Mouse (Mus musculus): Measurements from ENCODE around the gene Pif1. TPM values are rescaled to one million over a fixed set of nuclear protein-coding genes. Genes with fewer than 3 reads are reported as not detected.

Gene Pif1
- polyA plus RNA-seq (2014; fragmentation: Illumina TruSeq; extraction: RNeasy Lipid Tissue Mini Kit (QIAGEN cat#74804); ENCODE audit: low read depth, low replicate concordance): not detected

DNA sequence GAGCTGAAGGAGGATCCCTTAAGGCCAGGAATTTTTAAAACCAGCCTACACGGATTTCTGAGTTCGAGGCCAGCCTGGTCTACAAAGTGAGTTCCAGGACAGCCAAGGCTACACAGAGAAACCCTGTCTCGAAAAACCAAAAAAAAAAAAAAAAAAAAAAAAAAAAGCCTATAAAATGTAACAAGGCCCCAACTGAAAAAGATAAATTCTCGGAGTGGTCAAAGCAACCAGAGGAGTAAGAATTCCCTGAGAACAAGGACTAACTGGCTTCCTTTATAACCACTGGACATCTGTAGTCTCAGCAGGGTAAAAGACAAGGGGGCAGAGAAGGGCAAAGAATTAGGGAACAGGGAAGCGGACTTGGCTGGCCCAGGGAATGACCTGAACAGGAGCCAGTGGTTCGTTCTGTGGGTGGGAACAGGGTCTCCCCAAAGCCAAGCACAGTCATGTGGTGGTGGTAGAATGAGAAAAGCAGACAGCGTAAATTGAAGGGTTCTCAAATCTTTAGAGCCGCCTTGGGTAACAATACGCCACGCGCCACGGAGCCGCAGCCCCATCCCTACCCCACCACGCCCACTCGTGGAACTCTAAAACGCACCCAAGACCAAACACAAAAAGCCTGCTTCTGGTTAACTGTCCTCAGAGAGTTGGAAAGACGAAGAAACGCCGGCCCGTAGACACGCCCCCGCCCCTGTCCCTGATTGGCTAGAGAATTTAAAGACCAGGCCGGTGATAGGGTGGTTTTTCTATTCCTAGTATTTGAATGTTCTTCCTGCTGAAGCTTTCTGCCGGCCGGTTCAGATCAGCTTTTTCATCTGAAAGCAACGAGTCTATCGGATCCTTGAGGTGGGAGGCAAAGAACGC is at the start of gene Pif1:
Gene Pif1, plus strand, starts transcription at position 755 of the 864 bp plus-strand sequence.

DNA sequence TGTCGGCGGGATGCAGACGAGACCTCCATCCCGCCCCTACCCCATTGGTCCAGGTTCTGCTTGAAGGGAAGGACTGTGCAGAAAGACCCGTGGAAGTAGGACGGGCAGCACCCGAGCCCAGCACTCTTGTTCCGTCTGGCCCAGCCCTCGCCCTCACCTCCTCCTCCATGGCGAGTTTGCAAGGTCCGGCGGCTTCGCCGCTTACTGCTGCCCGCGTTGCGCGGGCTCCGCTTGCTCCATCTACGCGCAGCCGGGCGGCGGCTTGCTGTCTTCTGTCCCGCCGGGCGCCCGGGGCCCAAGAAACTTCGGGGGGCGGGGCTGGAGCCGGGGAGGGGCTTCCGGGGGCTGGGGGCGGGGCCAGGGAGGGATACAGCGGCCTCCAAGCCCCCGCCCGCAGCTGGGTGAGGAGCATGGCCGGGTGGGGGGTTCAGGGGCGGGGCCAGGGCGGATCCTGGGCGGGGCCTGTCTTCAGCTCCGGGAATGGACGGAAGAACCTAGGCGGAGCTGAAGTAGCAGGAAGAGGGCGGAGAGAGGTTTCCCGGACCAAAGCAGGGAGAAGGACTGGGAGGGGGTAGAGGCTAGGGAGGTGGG is 7.1 kb upstream of the Pif1 start, which contains the start of gene Plekho2:
Gene Plekho2, minus strand, starts transcription at position 260 of the 591 bp plus-strand sequence.

DNA sequence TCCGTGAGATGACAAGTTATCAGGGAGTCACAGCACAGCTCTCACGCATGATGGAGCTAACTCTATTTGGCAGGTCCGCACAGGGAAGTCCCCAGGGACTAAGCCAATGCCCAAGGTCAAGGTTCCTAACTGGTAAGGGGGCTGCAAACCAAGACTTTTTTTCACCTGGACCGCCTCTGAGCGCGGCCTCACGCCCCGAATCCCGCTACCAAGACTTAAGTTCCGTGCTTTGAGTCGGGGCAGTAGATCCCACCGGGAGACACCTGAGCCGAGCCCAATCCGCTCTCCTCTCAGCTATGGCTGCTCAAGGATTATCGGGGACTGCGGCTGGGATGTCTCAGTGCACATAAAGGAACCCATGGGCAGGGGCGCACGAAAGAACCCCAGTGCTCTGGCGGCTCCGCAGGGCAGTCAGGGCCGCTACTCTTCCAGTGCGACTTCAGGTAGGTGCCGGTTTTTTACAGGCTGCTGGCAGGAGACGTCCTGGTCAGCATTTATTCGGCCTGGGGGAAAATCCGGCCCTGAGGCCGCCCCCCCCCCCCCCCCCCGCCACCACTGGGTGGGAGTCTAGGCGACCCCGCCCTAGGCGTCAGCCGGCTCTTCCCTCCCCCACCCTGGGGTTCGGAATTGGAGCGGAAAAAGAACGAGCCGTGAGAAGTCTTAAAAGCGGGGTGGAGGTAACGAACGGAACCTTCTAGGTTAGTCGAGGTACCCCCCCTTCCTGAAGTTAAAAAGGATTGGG is 42.2 kb downstream of the Pif1 start, which contains the start of gene Rbpms2:
Gene Rbpms2, plus strand, starts transcription at position 624 of the 742 bp plus-strand sequence.

Other genes with a start within 250 kb of the Pif1 start
- 9.0 TPM for gene Pdcd7, start 241.1 kb upstream of the Pif1 start, polyA plus RNA-seq (2014; fragmentation: Illumina TruSeq; extraction: RNeasy Lipid Tissue Mini Kit (QIAGEN cat#74804); ENCODE audit: low read depth, low replicate concordance)
- gene Ubap1l, start 226.1 kb upstream of the Pif1 start, polyA plus RNA-seq (2014; fragmentation: Illumina TruSeq; extraction: RNeasy Lipid Tissue Mini Kit (QIAGEN cat#74804); ENCODE audit: low read depth, low replicate concordance): not detected
- 0.28 TPM for gene Kbtbd13, start 195.5 kb upstream of the Pif1 start, polyA plus RNA-seq (2014; fragmentation: Illumina TruSeq; extraction: RNeasy Lipid Tissue Mini Kit (QIAGEN cat#74804); ENCODE audit: low read depth, low replicate concordance)
- gene Rasl12, start 188.7 kb upstream of the Pif1 start, polyA plus RNA-seq (2014; fragmentation: Illumina TruSeq; extraction: RNeasy Lipid Tissue Mini Kit (QIAGEN cat#74804); ENCODE audit: low read depth, low replicate concordance): 2.7 TPM
- 94.6 TPM for gene Slc51b, start 164.2 kb upstream of the Pif1 start, polyA plus RNA-seq (2014; fragmentation: Illumina TruSeq; extraction: RNeasy Lipid Tissue Mini Kit (QIAGEN cat#74804); ENCODE audit: low read depth, low replicate concordance)
- gene Mtfmt, start 151.4 kb upstream of the Pif1 start, polyA plus RNA-seq (2014; fragmentation: Illumina TruSeq; extraction: RNeasy Lipid Tissue Mini Kit (QIAGEN cat#74804); ENCODE audit: low read depth, low replicate concordance): 15.0 TPM
- gene Spg21, start 126.2 kb upstream of the Pif1 start, polyA plus RNA-seq (2014; fragmentation: Illumina TruSeq; extraction: RNeasy Lipid Tissue Mini Kit (QIAGEN cat#74804); ENCODE audit: low read depth, low replicate concordance): 145 TPM
- not detected for gene Ankdd1a, start 67.0 kb upstream of the Pif1 start, polyA plus RNA-seq (2014; fragmentation: Illumina TruSeq; extraction: RNeasy Lipid Tissue Mini Kit (QIAGEN cat#74804); ENCODE audit: low read depth, low replicate concordance)
- gene Plekho2, start 7.1 kb upstream of the Pif1 start, polyA plus RNA-seq (2014; fragmentation: Illumina TruSeq; extraction: RNeasy Lipid Tissue Mini Kit (QIAGEN cat#74804); ENCODE audit: low read depth, low replicate concordance): 0.32 TPM
- gene Rbpms2, start 42.5 kb downstream of the Pif1 start, polyA plus RNA-seq (2014; fragmentation: Illumina TruSeq; extraction: RNeasy Lipid Tissue Mini Kit (QIAGEN cat#74804); ENCODE audit: low read depth, low replicate concordance): 70.9 TPM
- gene Oaz2, start 80.8 kb downstream of the Pif1 start, polyA plus RNA-seq (2014; fragmentation: Illumina TruSeq; extraction: RNeasy Lipid Tissue Mini Kit (QIAGEN cat#74804); ENCODE audit: low read depth, low replicate concordance): 60.8 TPM
- gene Zfp609, start 240.4 kb downstream of the Pif1 start, polyA plus RNA-seq (2014; fragmentation: Illumina TruSeq; extraction: RNeasy Lipid Tissue Mini Kit (QIAGEN cat#74804); ENCODE audit: low read depth, low replicate concordance): 7.8 TPM